Mouse (Mus musculus) kidney, adult 11 months (tissue): ENCODE results near the gene Ttll5.

ENCODE experiments used
- DNase-seq: peaks from one replicate; pipeline ENCODE4 v3.0.0; 2022

Gene Ttll5

DNA sequence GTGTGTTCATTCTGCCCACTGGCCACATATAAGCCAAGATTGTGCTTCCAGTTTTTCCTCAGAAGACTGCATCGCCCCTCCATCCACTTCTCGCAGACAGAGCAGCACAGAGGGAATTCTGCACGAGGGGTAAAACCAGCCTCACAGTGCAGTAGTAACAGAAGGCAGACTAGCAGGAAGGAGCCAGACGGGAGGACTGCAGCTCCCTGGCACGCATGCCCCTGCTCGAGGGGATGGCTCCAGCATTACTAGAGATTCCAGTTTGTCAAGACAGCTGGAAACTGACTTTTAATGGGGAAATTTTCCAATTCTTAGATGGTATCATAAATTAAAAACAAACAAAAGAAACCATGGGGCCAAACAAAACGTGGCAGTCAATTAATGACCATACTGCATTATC lies 283.2 kb downstream of the Ttll5 start:
- no peak for DNase-seq

DNA sequence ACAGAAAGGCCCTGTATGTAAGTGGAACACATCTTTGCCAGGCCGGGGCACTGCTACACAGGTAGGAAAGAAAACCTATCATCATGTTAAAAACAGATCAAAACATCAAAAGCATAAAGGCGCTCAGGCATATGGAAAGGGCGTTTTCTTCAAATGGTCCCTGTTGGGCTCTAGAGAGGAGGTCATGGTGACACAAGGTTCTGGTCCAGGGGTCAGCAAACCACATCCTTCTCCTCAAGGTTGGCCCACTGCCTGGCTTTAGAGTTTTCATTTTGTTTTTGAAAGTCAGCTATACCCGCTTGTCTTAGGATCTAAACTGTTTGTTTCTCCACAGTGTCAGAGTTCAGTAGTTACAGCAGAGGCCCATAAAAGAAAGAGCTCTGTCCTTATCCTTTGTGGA lies 285.1 kb downstream of the Ttll5 start:
- no peak for DNase-seq

DNA sequence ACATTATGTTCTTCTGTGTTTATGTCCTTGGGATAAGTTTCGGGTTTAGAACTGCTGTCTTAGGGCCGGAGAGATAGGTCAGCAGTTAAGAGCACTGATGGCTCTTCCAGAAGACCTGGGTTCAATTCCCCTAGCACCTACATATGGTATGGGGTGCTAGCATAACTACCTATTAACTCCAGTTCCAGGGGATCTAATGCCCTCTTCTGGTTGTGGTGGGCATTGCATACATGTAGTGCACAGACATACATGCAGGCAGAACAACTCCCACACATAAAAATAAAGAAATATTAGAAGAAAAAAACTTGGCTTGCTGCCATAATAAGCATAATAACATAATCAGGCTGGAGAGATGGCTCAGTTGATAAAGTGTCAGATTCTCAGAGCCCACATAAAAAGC lies 286.2 kb downstream of the Ttll5 start:
- no peak for DNase-seq
